Mouse (Mus musculus): ENCODE data around the gene Celsr3.

Gene Celsr3

DNA sequence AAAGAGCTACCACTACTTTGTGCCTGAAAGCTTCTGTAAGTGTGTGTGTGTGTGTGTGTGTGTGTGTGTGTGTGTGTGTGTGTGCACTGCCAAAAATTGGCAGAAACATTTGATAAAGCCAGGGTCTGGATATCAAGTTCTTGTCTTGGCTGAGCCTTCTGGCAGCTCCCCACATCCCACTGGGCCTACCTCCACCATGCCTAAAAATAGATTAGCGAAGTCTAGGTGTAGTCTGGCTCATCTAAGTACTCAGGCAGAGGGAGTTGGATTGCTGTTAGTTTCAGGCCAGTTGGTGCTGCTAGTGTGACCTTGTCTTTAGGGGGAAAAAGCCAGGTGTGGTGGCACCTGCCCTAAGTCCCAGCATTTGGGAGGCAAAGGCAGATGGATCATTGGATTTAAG, 19.3 kb upstream of the Celsr3 start:
- no peak for DNase-seq (ENCODE audit: low read depth, low spot score)

DNA sequence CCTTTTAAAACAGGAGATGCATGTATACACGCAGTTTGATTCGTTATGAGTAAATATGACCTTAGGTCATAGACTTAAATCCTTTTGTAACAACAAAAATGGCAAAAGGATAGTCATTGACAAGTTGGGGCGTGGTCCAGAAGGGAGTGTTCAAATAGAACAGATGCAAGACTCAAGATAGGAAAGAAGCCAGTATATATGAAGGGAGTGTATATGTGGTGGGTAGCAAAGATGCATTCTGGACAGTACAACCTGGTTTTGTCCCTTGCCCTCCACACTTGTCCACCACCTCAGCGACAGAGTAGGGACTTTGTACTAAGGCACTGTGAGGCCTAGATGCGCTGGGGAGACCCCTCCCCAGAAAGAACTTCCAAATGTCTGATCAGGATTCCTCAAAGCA, 18.4 kb upstream of the Celsr3 start:
- peak; percentile 61 for DNase-seq (ENCODE audit: low read depth, low spot score)

DNA sequence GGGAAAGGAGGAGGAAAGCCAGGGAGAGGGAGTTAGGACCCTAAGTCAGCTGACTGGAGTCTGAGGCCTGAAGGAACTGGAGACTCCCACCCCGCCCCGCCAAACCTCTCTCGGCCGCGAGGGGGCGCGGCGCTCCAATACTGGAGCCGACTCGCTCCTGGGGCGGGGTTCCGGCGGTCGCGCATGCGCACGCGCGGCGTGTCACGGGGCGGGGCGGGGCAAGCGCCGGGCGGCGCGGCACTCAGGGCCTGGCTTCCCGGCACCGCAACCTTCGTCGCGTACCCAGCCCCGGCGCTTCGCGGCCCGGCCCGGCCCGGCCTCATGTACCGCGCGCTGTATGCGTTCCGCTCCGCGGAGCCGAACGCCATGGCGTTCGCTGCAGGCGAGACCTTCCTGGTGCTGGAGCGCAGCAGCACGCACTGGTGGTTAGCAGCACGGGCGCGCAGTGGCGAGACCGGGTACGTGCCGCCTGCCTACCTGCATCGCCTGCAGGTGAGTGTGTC, 17.9 kb upstream of the Celsr3 start, which contains the start of gene Nckipsd:
TSS of gene Nckipsd (plus strand) at position 206 of the 503 bp plus-strand sequence.
- peak; percentile 92 for DNase-seq (ENCODE audit: low read depth, low spot score)

DNA sequence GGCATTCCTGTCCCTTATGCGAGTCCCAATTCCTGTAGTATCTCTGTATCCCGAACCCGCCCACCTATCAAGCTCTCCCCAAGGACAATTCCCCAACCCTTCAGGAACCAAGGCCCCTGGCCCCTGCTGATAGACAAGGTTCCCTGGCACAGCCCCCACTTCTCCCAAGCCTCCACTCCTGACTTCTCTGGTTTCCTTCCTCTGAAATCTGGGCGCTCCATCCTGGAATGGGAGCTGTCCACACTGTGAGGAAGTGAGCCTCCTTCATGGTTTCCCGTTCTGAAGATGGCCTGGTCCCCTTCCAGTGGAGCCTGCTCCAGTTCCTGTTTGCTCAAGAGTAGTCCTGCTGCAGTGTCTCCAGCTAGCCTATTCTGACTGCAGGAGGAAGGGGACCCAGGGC, 16.9 kb upstream of the Celsr3 start:
- no peak for DNase-seq (ENCODE audit: low read depth, low spot score)

DNA sequence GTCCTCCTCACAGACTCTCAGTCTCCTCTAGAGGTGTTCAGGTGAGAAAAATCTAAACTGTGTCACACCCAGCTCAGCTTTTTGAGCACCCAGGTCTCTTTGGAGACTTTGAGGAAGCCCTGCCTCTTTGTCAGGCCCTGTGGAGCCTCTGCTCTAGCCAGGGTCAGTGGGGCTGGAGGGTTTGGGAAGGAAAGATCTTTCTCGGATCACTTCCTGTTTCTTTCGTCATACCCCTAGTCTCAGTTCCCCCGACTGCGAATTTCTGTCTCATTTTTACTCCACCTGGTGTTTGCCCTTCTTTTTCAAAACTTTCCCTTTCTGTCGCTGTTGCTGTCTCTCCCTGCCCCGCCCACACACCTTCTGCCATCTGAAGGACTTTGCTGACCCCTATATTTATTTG, 16.4 kb upstream of the Celsr3 start:
- DNase-seq (ENCODE audit: low read depth, low spot score): no peak

DNA sequence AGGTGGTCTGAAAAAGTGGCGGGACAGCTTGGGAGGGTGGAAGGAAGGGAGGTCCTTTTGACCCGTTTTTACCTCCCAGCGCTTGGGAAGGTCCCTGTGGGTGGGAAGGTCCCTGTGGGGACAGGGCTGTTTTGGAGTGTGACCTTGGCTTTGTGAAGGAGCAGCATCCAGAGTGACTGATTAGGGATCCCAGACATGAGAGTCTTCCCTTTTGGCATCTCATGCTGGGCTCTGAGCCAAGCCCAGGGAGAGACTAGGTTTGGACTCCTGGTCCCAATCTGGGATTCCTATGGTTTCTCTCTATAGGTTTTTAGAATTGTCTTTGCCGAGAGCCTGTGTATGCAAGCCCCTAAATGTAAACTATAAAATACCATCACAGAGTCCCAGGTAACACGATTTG, 15.6 kb upstream of the Celsr3 start:
- DNase-seq (ENCODE audit: low read depth, low spot score): no peak

DNA sequence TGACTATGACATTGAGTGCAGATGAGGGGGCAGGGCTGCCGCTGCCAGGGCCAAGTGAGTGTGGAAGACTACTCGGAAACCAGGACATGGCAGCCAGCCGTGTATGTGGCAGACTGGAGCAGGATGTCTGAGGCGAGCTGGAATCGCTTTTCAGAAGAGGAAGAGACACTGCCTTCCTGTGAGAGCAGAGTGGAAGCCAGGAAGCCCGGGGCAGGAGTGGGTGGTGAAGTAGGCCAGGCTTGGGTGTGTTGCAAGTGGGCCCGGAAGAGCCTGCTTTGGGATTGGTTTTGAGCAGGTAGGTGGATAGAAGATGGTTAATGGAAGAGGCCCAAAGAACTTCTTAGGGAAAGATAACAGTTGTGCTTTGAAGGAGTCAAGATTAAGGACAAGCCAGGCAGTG, 10.6 kb upstream of the Celsr3 start:
- DNase-seq (ENCODE audit: low read depth, low spot score): no peak

DNA sequence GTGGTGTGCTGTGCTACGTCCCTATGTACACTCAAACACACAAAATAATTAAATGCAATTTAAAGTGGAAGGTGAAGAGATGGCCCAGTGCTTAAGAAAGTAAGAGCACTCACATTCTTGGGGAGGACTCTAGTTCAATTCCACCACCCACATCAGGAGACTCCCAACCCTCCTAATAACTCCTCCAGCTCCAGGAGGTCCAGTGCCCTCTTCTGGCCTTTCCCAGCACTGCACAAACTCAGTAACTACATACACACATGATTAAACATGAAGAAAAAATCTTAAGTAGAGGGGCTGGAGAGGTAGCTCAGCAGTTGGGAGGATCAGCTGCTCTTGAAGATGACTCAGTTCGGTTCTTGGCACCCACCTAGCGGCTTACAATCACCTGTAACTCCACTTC, 6.6 kb upstream of the Celsr3 start:
- peak; percentile 38 for DNase-seq (ENCODE audit: low read depth, low spot score)

DNA sequence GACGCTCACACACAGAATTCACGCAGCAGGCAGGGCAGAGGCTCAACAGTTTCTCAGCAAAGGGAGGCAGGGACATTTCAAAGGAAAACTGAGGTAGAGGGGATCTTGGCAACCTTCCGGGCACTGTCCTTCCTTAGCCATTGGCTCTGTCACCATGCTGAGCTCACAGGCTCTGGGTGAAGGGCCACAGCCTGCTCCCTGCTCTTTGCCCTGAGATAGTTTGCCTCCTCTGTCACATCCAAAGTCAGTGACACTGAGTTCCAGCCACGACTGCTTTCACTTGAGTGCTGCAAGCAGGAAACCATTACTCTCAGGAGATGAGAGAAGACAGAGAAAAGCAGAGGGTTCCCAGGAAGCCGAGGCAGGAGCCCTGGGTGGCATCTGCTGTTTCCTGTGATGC, 6.0 kb upstream of the Celsr3 start:
- no peak for DNase-seq (ENCODE audit: low read depth, low spot score)

DNA sequence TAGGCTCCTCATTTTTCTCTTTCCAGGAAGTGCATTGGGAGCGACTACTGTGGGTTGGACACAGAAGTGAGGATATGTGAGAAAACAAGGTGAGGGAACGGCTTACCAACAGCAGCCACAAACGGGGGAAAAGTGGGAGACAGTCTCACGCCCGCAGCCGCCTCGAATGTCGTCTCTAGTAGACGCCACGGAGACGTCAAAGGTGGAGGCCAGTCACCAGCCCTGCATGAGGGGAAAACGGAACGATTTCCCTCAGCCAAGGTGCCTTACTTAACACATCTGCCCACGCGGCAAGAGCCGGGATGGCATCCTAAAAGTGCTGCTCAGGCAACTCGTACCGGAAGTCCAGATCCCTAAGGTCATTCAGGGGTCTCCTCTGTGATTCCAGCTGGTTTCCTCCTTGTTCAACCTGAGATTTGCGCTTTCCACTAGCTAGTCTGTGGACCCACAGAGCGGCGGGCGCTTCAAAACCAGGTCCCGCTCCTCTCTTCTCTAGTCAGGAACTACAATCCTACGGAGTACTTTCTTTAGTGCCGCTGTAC, 1.9 kb upstream of the Celsr3 start:
- no peak for DNase-seq (ENCODE audit: low read depth, low spot score)

DNA sequence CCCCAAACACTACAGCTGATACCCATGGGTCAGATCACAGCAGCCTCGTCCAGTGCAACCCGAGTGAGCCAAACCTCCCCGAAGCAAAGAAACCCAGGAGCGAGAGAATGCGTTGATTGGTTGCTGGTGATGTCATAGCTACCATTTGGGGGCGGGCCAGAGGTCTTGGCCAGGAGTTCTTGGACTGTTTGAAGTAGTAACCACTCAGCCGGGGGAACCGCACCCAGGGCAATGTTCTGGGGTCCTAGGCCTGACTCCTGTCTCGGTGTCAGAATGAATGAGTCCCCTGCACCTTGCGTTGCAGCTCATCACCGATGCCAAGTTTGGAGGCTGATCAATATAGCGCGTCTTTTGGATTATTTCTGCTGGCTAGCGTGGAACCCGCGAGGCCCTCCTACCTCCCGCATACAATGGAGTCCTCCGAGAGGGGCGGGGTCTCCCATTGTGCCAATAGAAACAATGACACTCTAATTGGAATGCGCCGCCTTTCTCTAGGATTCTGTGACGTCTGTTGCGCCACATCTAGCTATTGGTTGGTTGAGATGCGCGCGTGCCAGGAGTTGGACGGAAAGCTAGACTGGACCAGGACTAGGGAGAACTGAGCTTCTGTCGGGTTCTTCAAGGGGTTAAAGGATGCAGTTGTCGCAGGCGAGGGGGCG, 1.2 kb upstream of the Celsr3 start:
- DNase-seq (ENCODE audit: low read depth, low spot score): no peak

DNA sequence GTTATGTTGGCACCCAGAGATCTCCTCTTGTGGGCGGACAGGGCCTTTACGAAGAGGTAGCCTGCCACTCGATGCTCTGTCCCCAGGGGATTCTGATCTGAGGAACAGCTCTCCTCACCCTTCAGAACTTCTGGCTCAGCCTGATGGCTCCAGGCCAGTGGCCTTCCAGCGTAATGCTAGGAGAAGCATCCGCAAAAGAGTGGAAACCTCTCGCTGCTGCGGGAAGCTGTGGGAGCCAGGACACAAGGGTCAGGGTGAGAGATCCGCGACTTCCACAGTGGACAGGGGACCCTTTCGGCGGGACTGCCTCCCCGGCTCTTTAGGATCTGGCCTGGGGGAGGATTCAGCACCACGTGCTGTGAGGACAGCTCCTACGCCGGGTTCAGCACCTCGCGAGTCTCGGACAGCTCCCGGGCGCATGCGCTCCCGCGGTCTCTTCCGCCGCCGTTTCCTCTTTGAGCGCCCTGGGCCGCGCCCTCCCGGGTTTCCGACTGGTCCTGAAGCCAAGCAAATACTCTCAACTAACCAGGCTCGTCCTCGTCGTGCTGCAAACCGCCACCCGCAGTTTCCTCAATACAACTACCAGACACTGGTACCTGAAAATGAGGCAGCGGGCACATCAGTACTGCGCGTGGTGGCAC, 700 bp downstream of the Celsr3 start:
- no peak for DNase-seq (ENCODE audit: low read depth, low spot score)

DNA sequence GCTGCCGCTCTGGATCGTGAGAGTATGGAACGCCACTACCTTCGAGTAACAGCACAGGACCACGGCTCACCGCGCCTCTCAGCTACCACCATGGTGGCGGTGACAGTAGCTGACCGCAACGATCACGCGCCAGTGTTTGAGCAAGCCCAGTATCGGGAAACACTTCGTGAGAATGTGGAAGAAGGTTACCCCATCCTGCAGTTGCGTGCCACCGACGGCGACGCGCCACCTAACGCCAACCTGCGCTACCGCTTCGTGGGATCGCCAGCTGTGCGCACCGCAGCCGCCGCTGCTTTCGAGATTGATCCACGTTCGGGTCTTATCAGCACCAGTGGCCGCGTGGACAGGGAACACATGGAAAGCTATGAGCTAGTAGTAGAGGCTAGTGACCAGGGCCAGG, 1.3 kb downstream of the Celsr3 start:
- no peak for DNase-seq (ENCODE audit: low read depth, low spot score)

DNA sequence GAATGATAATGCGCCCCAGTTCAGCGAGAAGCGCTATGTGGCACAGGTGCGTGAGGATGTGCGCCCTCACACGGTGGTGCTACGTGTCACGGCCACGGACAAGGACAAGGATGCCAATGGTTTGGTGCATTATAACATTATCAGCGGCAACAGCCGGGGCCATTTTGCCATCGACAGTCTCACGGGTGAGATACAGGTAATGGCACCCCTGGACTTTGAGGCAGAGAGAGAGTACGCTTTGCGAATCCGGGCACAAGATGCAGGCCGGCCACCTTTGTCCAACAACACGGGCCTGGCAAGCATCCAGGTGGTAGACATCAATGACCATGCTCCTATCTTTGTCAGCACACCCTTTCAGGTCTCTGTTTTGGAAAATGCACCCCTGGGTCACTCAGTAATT, 1.8 kb downstream of the Celsr3 start:
- no peak for DNase-seq (ENCODE audit: low read depth, low spot score)

DNA sequence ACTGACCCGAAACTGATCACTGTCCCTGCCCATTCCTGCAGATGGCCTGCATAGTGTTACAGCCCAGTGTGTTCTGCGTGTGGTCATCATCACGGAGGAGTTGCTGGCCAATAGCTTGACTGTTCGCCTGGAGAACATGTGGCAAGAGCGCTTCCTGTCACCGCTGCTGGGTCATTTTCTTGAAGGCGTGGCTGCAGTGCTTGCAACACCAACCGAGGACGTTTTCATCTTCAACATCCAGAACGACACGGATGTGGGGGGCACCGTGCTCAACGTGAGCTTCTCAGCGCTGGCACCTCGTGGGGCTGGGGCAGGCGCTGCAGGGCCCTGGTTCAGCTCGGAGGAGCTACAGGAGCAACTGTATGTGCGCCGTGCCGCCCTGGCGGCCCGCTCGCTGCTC, 5.5 kb downstream of the Celsr3 start:
- no peak for DNase-seq (ENCODE audit: low read depth, low spot score)

DNA sequence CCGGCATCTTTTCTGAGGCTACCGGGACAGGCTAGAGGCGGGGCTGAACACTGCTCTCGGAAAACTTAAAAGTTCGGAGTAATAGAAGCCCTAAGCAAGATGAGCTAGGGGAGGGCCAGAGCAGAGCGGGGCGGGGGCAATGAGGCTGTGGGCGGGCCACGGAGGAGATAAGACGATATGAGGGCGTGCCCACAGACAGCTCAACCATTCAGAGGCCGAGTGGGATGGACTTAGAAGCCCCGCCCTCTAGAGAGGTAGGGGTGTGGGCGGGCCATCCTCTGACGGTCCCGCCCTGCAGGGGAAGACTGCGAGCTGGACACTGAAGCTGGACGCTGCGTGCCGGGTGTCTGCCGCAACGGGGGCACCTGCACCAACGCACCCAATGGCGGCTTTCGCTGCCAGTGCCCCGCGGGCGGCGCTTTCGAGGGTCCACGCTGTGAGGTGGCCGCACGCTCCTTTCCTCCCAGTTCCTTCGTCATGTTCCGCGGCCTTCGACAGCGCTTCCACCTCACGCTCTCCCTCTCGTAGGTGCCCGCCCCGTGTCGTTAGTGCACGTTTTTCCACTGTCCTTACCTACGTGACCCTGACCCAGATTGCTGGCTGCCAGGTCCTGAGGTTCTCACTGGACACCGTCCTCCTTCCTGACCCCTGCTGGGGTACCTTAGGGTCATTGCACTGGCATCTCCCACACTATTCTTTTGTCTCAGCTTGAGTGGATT, 6.4 kb downstream of the Celsr3 start:
- peak; percentile 56 for DNase-seq (ENCODE audit: low read depth, low spot score)

DNA sequence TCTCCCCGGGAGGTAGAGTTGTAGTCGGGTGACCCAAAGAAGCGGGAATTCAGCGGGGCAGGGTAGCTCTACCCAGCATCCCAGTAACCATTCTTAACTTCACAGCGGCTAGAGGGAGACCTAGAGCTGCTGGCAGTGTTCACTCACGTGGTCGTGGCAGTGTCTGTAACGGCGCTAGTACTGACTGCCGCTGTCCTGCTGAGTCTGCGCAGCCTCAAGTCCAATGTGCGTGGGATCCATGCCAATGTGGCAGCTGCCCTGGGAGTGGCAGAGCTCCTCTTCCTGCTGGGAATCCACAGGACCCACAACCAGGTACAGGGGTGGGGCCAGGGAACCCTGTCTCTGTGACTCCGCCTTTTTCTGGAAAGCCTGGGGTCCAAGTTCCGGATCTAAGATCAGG, 16.9 kb downstream of the Celsr3 start:
- no peak for DNase-seq (ENCODE audit: low read depth, low spot score)

DNA sequence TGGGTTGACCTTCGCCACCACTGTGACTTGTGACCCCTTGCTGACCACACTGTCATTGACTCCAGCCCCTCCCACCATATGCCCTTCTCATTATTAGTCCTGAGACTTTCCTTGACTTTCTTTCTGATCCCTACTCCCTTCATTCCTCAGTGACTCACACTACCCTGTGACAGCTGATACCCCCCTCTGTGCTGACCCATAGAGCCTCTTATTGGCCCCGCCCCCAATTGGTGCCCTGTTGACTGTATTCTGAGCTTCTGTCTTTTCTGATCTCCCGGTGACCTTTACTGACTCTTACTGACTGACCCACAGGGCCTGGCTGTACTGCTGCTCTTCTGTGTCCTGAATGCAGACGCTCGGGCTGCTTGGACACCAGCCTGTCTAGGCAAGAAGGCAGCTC, 19.3 kb downstream of the Celsr3 start:
- no peak for DNase-seq (ENCODE audit: low read depth, low spot score)

DNA sequence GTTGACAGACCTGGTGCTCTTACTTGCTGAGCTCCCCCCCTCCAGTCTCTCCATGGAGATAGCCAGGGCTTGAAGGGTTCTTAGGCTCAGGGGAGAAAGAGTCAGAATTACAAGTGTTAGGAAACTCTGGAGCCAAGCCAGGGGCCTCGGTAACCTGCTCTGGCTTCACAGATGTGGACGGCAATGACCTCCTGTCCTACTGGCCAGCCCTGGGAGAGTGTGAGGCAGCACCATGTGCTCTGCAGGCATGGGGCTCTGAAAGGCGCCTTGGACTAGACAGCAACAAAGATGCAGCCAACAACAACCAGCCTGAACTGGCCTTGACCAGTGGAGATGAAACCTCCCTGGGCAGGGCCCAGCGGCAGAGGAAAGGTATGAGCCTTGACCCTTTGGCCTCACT, 21.3 kb downstream of the Celsr3 start:
- no peak for DNase-seq (ENCODE audit: low read depth, low spot score)

DNA sequence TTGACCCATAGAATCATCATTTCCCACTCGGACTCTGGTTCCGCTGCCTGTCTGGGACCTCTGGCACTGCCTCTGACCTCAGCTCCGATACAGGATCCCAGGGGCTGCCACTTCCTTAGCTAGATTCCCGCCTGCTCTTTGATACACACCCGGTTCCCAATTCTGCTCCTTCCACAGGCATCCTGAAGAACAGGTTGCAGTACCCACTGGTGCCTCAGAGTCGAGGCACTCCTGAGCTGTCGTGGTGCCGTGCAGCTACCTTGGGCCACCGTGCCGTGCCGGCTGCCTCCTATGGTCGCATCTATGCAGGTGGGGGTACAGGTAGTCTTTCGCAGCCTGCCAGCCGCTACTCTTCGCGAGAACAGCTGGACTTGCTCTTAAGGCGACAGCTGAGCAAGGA, 22.3 kb downstream of the Celsr3 start:
- DNase-seq (ENCODE audit: low read depth, low spot score): no peak

DNA sequence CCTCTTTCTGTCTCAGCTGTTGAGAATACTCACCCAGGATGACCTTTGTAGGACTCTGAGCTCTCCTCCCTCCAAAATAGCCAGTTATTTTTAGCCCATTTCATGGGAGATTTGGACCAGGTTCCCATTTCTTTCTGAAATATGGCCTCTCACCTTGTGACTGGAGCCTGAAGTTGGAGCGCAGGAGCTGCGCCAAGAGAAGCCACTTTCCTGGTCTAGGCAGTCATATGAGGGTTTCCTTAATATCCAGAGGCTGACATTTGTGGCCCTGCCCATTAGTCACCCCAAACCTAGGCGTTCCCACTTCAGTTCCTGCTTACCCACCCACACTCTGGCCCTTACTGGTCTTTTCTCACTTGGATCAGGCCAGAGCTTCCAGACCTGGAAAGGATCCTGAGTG, 26.9 kb downstream of the Celsr3 start, which contains the start of gene Slc26a6:
TSS of gene Slc26a6 (plus strand) at position 308 of the 400 bp plus-strand sequence.
- no peak for DNase-seq (ENCODE audit: low read depth, low spot score)

DNA sequence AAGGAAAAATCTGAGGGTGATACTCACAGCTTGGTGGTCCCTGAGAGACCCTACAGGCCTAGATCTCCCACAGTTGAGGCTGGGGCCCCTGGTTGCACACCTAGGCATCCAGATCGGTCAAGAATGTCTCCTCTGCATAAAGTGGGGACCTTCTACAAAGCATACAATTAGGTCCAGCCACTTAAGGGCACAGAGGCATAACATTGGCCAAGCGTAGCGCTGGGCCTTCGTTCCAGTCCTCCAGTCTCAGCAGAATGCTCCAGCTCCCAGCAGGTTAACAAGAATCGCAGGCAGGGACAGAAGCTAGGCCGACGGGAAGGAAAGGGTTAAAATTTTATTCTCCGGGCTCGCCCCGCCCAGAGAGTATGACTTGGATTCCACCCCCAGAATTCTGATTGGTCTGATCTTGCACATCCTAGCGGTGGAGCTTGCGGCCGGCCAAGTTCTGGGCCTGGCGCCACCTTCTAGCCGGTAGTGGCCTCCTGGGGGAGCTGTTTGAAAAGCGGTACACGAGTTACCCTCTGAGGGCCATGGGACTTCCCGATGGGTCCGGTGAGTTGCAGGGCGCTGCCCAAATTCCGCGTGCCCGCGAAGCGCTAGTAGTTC, 27.6 kb downstream of the Celsr3 start:
- DNase-seq (ENCODE audit: low read depth, low spot score): peak; percentile 65
